Mouse (Mus musculus): ENCODE data around the gene Krt76. TPM values are rescaled to one million over a fixed set of nuclear protein-coding genes. Genes with fewer than 3 reads are reported as not detected.
A peak's percentile ranks its signal among the peaks of the same experiment; 100 is the strongest.

Krt76 gene
- polyA plus RNA-seq, 1 experiment from 2014 or later = not detected

GRCm38 (mm10) chr15:101856696-101857095 is 36.0 kb downstream of the Krt76 start:
- ATAC-seq (replicated peaks; ENCODE audit: low FRiP score) (no peak), DNase-seq (ENCODE audit: low spot score) (no peak)
- Histone ChIP-seq H3K4me2 (ENCODE audit: low read depth, low read length, severe bottlenecking) (no peak overlapping the region), H3K36me3 (ENCODE audit: control insufficient read depth, insufficient read depth, low read length) (no peaks in the 10 kb centered on the region), H3K27ac (ENCODE audit: low read depth, low read length) (no peak overlapping the region), H3K4me3 (ENCODE audit: low read depth, low read length) (no peak overlapping the region), H3K9me3 (ENCODE audit: control insufficient read depth, low read length) (no peaks in the 10 kb centered on the region), H3K4me1 (replicated peaks; ENCODE audit: control insufficient read depth, insufficient read depth, low read length) (peaks cover 5% of the 10 kb centered on the region; the same call in 1 of the 2 replicates), H3K27me3 (ENCODE audit: control insufficient read depth, insufficient read depth, low read length) (peaks cover 17% of the 10 kb centered on the region; the same call in 1 of the 2 replicates), H3K9ac (ENCODE audit: low read length) (no peak overlapping the region)
- WGBS = 60% methylated on average over 5 of the region's 5 CpGs

GRCm38 (mm10) chr15:101855732-101856131 is 37.0 kb downstream of the Krt76 start:
- no peak overlapping the region for H3K4me2 ChIP-seq (ENCODE audit: low read depth, low read length, severe bottlenecking)
- ATAC-seq (replicated peaks; ENCODE audit: low FRiP score) (no peak), DNase-seq (ENCODE audit: low spot score) (no peak)
- no peak overlapping the region for H3K27ac ChIP-seq (ENCODE audit: low read depth, low read length)
- no peak overlapping the region for H3K4me3 ChIP-seq (ENCODE audit: low read depth, low read length)
- no peaks in the 10 kb centered on the region for H3K36me3 ChIP-seq (ENCODE audit: control insufficient read depth, insufficient read depth, low read length)
- 82% methylated on average over 3 of the region's 3 CpGs for whole genome bisulfite sequencing
- no peaks in the 10 kb centered on the region for H3K9me3 ChIP-seq (ENCODE audit: control insufficient read depth, low read length)
- H3K4me1 ChIP-seq (replicated peaks; ENCODE audit: control insufficient read depth, insufficient read depth, low read length) = peaks cover 5% of the 10 kb centered on the region; the same call in 1 of the 2 replicates
- H3K27me3 ChIP-seq (ENCODE audit: control insufficient read depth, insufficient read depth, low read length) = peaks cover 15% of the 10 kb centered on the region; the same call in 1 of the 2 replicates
- H3K9ac ChIP-seq (ENCODE audit: low read length) = no peak overlapping the region

- Histone ChIP-seq H3K27me3 (ENCODE audit: control insufficient read depth, insufficient read depth, low read length) (peaks cover 11% of the 10 kb centered on the region; the same call in 1 of the 2 replicates), H3K4me3 (ENCODE audit: low read depth, low read length) (no peak overlapping the region), H3K4me1 (replicated peaks; ENCODE audit: control insufficient read depth, insufficient read depth, low read length) (peaks cover 5% of the 10 kb centered on the region; the same call in 1 of the 2 replicates), H3K9me3 (ENCODE audit: control insufficient read depth, low read length) (no peaks in the 10 kb centered on the region), H3K27ac (ENCODE audit: low read depth, low read length) (no peak overlapping the region), H3K4me2 (ENCODE audit: low read depth, low read length, severe bottlenecking) (no peak overlapping the region), H3K36me3 (ENCODE audit: control insufficient read depth, insufficient read depth, low read length) (no peaks in the 10 kb centered on the region), H3K9ac (ENCODE audit: low read length) (no peak overlapping the region)
- ATAC-seq (replicated peaks; ENCODE audit: low FRiP score) = no peak
- DNase-seq (ENCODE audit: low spot score) = no peak
- 12% methylated on average over 5 of the region's 5 CpGs for WGBS
Observed at GRCm38 (mm10) chr15:101854294-101854693, 38.4 kb downstream of the Krt76 start.

GRCm38 (mm10) chr15:101852571-101852970 is 40.1 kb downstream of the Krt76 start:
- ATAC-seq (replicated peaks; ENCODE audit: low FRiP score) = no peak
- no peak overlapping the region for H3K9ac ChIP-seq (ENCODE audit: low read length)
- H3K27me3 ChIP-seq (ENCODE audit: control insufficient read depth, insufficient read depth, low read length) = peaks cover 1% of the 10 kb centered on the region; the same call in 1 of the 2 replicates

GRCm38 (mm10) chr15:101850694-101851093 is 42.0 kb downstream of the Krt76 start, which contains the start of gene Krt1:
Krt1 (minus strand) TSS chr15:101850794.
- Histone ChIP-seq H3K4me2 (ENCODE audit: low read depth, low read length, severe bottlenecking) (no peak within 1 kb of the TSS), H3K27ac (ENCODE audit: low read depth, low read length) (no peak within 1 kb of the TSS), H3K9ac (ENCODE audit: low read length) (no peak within 1 kb of the TSS), H3K36me3 (ENCODE audit: control insufficient read depth, insufficient read depth, low read length) (no peaks in the 10 kb centered on the region), H3K4me3 (ENCODE audit: low read depth, low read length) (no peak within 1 kb of the TSS), H3K9me3 (ENCODE audit: control insufficient read depth, low read length) (no peaks in the 10 kb centered on the region), H3K27me3 (ENCODE audit: control insufficient read depth, insufficient read depth, low read length) (no peaks in the 10 kb centered on the region), H3K4me1 (replicated peaks; ENCODE audit: control insufficient read depth, insufficient read depth, low read length) (peaks cover 3% of the 10 kb centered on the region; the same call in 1 of the 2 replicates)
- DNase-seq (ENCODE audit: low spot score) = no peak
- WGBS = 84% methylated on average over 6 of the region's 6 CpGs
- no peak for ATAC-seq (replicated peaks; ENCODE audit: low FRiP score)

More at GRCm38 (mm10) chr15:101852571-101852970, 40.1 kb downstream of the Krt76 start:
- Histone ChIP-seq H3K9me3 (ENCODE audit: control insufficient read depth, low read length) (no peaks in the 10 kb centered on the region), H3K4me3 (ENCODE audit: low read depth, low read length) (no peak overlapping the region), H3K4me1 (replicated peaks; ENCODE audit: control insufficient read depth, insufficient read depth, low read length) (peaks cover 3% of the 10 kb centered on the region; the same call in 1 of the 2 replicates), H3K36me3 (ENCODE audit: control insufficient read depth, insufficient read depth, low read length) (no peaks in the 10 kb centered on the region), H3K27ac (ENCODE audit: low read depth, low read length) (no peak overlapping the region), H3K4me2 (ENCODE audit: low read depth, low read length, severe bottlenecking) (no peak overlapping the region)
- no peak for DNase-seq (ENCODE audit: low spot score)
- WGBS = 20% methylated on average over 5 of the region's 5 CpGs

GRCm38 (mm10) chr15:101845971-101846403 is 46.7 kb downstream of the Krt76 start:
- peak overlapping the region; percentile 77 for H3K9ac ChIP-seq (ENCODE audit: low read length)
- ATAC-seq (replicated peaks; ENCODE audit: low FRiP score) (peak; percentile 80), DNase-seq (ENCODE audit: low spot score) (peak; percentile 79)
- no peak overlapping the region for H3K27ac ChIP-seq (ENCODE audit: low read depth, low read length)
- H3K4me2 ChIP-seq (ENCODE audit: low read depth, low read length, severe bottlenecking) = peak overlapping the region; percentile 68
- no peaks in the 10 kb centered on the region for H3K36me3 ChIP-seq (ENCODE audit: control insufficient read depth, insufficient read depth, low read length)
- under 1% methylated on average over 36 of the region's 37 CpGs for WGBS
- H3K4me1 ChIP-seq (replicated peaks; ENCODE audit: control insufficient read depth, insufficient read depth, low read length) = no peaks in the 10 kb centered on the region; the same call in 1 of the 2 replicates
- H3K4me3 ChIP-seq (ENCODE audit: low read depth, low read length) = peak overlapping the region; percentile 52
- no peaks in the 10 kb centered on the region for H3K9me3 ChIP-seq (ENCODE audit: control insufficient read depth, low read length)
- H3K27me3 ChIP-seq (ENCODE audit: control insufficient read depth, insufficient read depth, low read length) = no peaks in the 10 kb centered on the region

- Histone ChIP-seq H3K36me3 (ENCODE audit: control insufficient read depth, insufficient read depth, low read length) (no peaks in the 10 kb centered on the region), H3K27ac (ENCODE audit: low read depth, low read length) (no peak overlapping the region), H3K4me2 (ENCODE audit: low read depth, low read length, severe bottlenecking) (no peak overlapping the region), H3K9ac (ENCODE audit: low read length) (no peak overlapping the region), H3K4me3 (ENCODE audit: low read depth, low read length) (no peak overlapping the region), H3K4me1 (replicated peaks; ENCODE audit: control insufficient read depth, insufficient read depth, low read length) (no peaks in the 10 kb centered on the region; the same call in 1 of the 2 replicates), H3K27me3 (ENCODE audit: control insufficient read depth, insufficient read depth, low read length) (no peaks in the 10 kb centered on the region), H3K9me3 (ENCODE audit: control insufficient read depth, low read length) (no peaks in the 10 kb centered on the region)
- WGBS = 62% methylated on average over 9 of the region's 9 CpGs
- ATAC-seq (replicated peaks; ENCODE audit: low FRiP score) (no peak), DNase-seq (ENCODE audit: low spot score) (no peak)
Observed at GRCm38 (mm10) chr15:101843192-101843591, 49.5 kb downstream of the Krt76 start.

GRCm38 (mm10) chr15:101834784-101835328 is 57.9 kb downstream of the Krt76 start:
- Histone ChIP-seq H3K27me3 (ENCODE audit: control insufficient read depth, insufficient read depth, low read length) (no peaks in the 10 kb centered on the region), H3K9ac (ENCODE audit: low read length) (no peak overlapping the region), H3K9me3 (ENCODE audit: control insufficient read depth, low read length) (no peaks in the 10 kb centered on the region), H3K4me1 (replicated peaks; ENCODE audit: control insufficient read depth, insufficient read depth, low read length) (no peaks in the 10 kb centered on the region), H3K4me2 (ENCODE audit: low read depth, low read length, severe bottlenecking) (no peak overlapping the region), H3K4me3 (ENCODE audit: low read depth, low read length) (no peak overlapping the region), H3K27ac (ENCODE audit: low read depth, low read length) (no peak overlapping the region), H3K36me3 (ENCODE audit: control insufficient read depth, insufficient read depth, low read length) (no peaks in the 10 kb centered on the region)
- ATAC-seq (replicated peaks; ENCODE audit: low FRiP score) (no peak), DNase-seq (ENCODE audit: low spot score) (no peak)
- WGBS = 67% methylated on average over 5 of the region's 5 CpGs

All from forebrain, embryonic 11.5 days (tissue).